Mouse (Mus musculus) stomach, embryonic 16.5 days (tissue): ENCODE results near the gene Mal. TPM values are rescaled to one million over a fixed set of nuclear protein-coding genes. Genes with fewer than 3 reads are reported as not detected.

Experiments used
- ATAC-seq: fragments of 200-750 bp; cut with Nextera tagmentation; 2 replicates; pipeline ENCODE4 v1.8.0; 2017; ENCODE audit warnings: moderate number of reproducible peaks, moderate TSS enrichment; ENCODE audit not compliant: insufficient read depth, low FRiP score
- H3K27ac ChIP-seq: fragments of 300-500 bp; sonication (generic); 2 replicates; pipeline ENCODE4 v1.5.1; 2014; ENCODE audit warnings: low read length
- H3K27me3 ChIP-seq: fragments of 300-500 bp; sonication (generic); 2 replicates; pipeline ENCODE4 v1.6.1; 2014; ENCODE audit warnings: low read length, control low read depth, mixed read lengths; ENCODE audit not compliant: control insufficient read depth, insufficient read depth
- H3K36me3 ChIP-seq: fragments of 300-500 bp; sonication (generic); 2 replicates; pipeline ENCODE4 v1.6.1; 2014; ENCODE audit warnings: low read length; ENCODE audit not compliant: control insufficient read depth, insufficient read depth
- H3K4me1 ChIP-seq: fragments of 300-500 bp; sonication (generic); 2 replicates; pipeline ENCODE4 v1.6.1; 2014; ENCODE audit warnings: low read length, control low read depth, mixed read lengths; ENCODE audit not compliant: control insufficient read depth, insufficient read depth
- H3K4me2 ChIP-seq: fragments of 300-500 bp; sonication (generic); 2 replicates; pipeline ENCODE4 v1.6.1; 2014; ENCODE audit warnings: low read depth, low read length, mixed read lengths
- H3K4me3 ChIP-seq: fragments of 300-500 bp; sonication (generic); replicated peaks from 2 replicates; pipeline ENCODE4 v1.5.1; 2014; ENCODE audit warnings: mild to moderate bottlenecking, low read length
- H3K9ac ChIP-seq: fragments of 300-500 bp; sonication (generic); 2 replicates; pipeline ENCODE4 v1.6.1; 2014; ENCODE audit warnings: low read length
- H3K9me3 ChIP-seq: fragments of 300-500 bp; sonication (generic); replicated peaks from 2 replicates; pipeline ENCODE4 v1.6.1; 2016; ENCODE audit warnings: low read length, control low read depth; ENCODE audit not compliant: control insufficient read depth
- WGBS: fragments of 180-500 bp; shearing (Covaris S2); extraction: QIAGEN DNeasy Blood & Tissue Kit; methylation state at CpG from one replicate; pipeline ENCODE4 v1.1.7; 2014; 5-methylcytosine and 5-hydroxymethylcytosine counted together
- polyA plus RNA-seq: library from polyadenylated mRNA; unstranded; fragments of >200 nt; fragmentation: Nextera tagmentation; extraction: Ambion mirVana; gene quantifications from 2 replicates; pipeline ENCODE4 v1.2.1, GENCODE M21; 2015

Mal gene
- polyA plus RNA-seq, 1 experiment from 2014 or later, result 143 TPM

- H3K4me2 ChIP-seq, result peak overlapping the region; percentile 71
- H3K4me1 ChIP-seq, result peaks cover 12% of the 10 kb centered on the region
- H3K36me3 ChIP-seq, result no peaks in the 10 kb centered on the region
- no peak overlapping the region for H3K27ac ChIP-seq
- H3K9me3 ChIP-seq, result no peaks in the 10 kb centered on the region
- H3K4me3 ChIP-seq, result peak overlapping the region; percentile 69
- peak; percentile 83 for ATAC-seq
- WGBS, result under 1% methylated on average over 24 of the region's 24 CpGs
- H3K27me3 ChIP-seq, result no peaks in the 10 kb centered on the region
- H3K9ac ChIP-seq, result peak overlapping the region; percentile 74
Observed at GRCm38 (mm10) chr2:127584436-127584858, 72.0 kb downstream of the Mal start.

Other genes with a start within 250 kb of the Mal start
- gene Gpat2, start 231.5 kb downstream of the Mal start, polyA plus RNA-seq, result 0.28 and 0.36 TPM in 2 replicates
- gene Fahd2a, start 212.1 kb downstream of the Mal start, polyA plus RNA-seq, result 25.6 and 27.8 TPM in 2 replicates
- 3.1 and 3.6 TPM in 2 replicates for gene Kcnip3, start 134.6 kb downstream of the Mal start, polyA plus RNA-seq
- 21.1 and 30.0 TPM in 2 replicates for gene Prom2, start 115.2 kb downstream of the Mal start, polyA plus RNA-seq
- 4.5 and 4.7 TPM in 2 replicates for gene Zfp661, start 69.6 kb downstream of the Mal start, polyA plus RNA-seq
- 118 and 128 TPM in 2 replicates for gene Mrps5, start 69.5 kb downstream of the Mal start, polyA plus RNA-seq
- gene Mall, start 73.2 kb upstream of the Mal start, polyA plus RNA-seq, result 54.8 and 76.5 TPM in 2 replicates
- 28.3 and 36.2 TPM in 2 replicates for gene Nphp1, start 132.2 kb upstream of the Mal start, polyA plus RNA-seq
- gene Mtln, start 135.8 kb upstream of the Mal start, polyA plus RNA-seq, result 37.6 and 44.2 TPM in 2 replicates
- gene Bub1, start 175.2 kb upstream of the Mal start, polyA plus RNA-seq, result 38.3 and 39.7 TPM in 2 replicates
- gene Acoxl, start 182.2 kb upstream of the Mal start, polyA plus RNA-seq, result 0.04 and 0.09 TPM in 2 replicates